Mouse (Mus musculus): ENCODE measurements around the gene Defa37. TPM values are rescaled to one million over a fixed set of nuclear protein-coding genes. Genes with fewer than 3 reads are reported as not detected.

Gene Defa37
- not detected in 2 replicates for polyA plus RNA-seq (2012; rRNA removed)

DNA sequence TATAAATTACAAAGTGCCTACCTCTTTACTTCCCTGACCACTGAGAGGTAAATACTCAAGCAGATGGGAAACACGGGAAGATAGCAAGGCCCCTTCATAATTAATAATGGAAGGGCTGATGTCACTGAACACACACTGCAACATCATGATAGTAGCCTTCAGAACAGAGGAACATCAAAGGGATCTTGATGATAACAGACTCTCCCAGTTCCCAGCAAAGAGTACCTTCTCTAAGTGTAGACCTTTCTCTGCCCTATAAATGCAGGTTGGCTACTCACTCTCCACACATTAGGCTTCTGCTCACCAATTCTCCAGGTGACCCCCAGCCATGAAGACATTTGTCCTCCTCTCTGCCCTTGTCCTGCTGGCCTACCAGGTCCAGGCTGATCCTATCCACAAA, at the start of gene Defa37:
Defa37 (plus strand) TSS at position 301 of the 400 bp plus-strand sequence.

GRCm38 (mm10) chr8:21528732-21529131, 36.5 kb upstream of the Defa37 start, which contains the start of gene Defa32:
Gene Defa32, plus strand, starts transcription at chr8:21529032.

GRCm38 (mm10) chr8:21582706-21583105, 17.5 kb downstream of the Defa37 start, which contains the start of gene Defa28:
Gene Defa28, plus strand, starts transcription at chr8:21583006.

DNA sequence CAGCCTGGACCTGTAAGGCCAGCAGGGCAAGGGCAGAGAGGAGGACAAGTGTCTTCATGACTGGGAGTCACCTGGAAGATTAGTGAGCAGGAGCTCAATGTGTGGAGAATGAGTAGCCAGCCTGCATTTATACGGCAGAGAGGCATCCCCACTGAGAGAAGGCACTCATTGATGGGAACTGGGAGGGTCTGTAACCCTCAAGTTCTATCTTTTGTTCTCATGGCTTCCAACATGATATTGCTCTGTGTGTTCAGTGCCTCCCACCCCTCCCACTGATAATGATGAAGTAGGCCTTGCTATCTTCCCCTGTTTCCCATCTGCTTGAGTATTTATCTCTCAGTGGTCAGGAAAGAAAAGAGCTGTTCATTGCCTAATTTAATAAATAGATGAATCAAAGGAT, 29.2 kb downstream of the Defa37 start, which contains the start of gene Gm7861:
Gm7861 (minus strand) TSS at position 101 of the 400 bp plus-strand sequence.

Other genes starting within 250 kb of the Defa37 start
- not detected in 2 replicates for gene Defa27, start 249.8 kb upstream of the Defa37 start, polyA plus RNA-seq (2012; rRNA removed)
- not detected in 2 replicates for gene Defa29, start 238.4 kb upstream of the Defa37 start, polyA plus RNA-seq (2012; rRNA removed)
- gene Defa2, start 186.9 kb upstream of the Defa37 start, polyA plus RNA-seq (2012; rRNA removed) = not detected in 2 replicates
- gene Defa33, start 173.6 kb upstream of the Defa37 start, polyA plus RNA-seq (2012; rRNA removed) = not detected in 2 replicates
- gene Defa36, start 138.0 kb upstream of the Defa37 start, polyA plus RNA-seq (2012; rRNA removed) = not detected in 2 replicates
- not detected in 2 replicates for gene Gm7849, start 108.8 kb upstream of the Defa37 start, polyA plus RNA-seq (2012; rRNA removed)
- not detected in 2 replicates for gene Defa20, start 56.1 kb upstream of the Defa37 start, polyA plus RNA-seq (2012; rRNA removed)
- gene Defa32, start 36.4 kb upstream of the Defa37 start, polyA plus RNA-seq (2012; rRNA removed) = not detected in 2 replicates
- not detected in 2 replicates for gene Defa28, start 17.6 kb downstream of the Defa37 start, polyA plus RNA-seq (2012; rRNA removed)
- not detected in 2 replicates for gene Gm7861, start 29.1 kb downstream of the Defa37 start, polyA plus RNA-seq (2012; rRNA removed)
- gene Defa26, start 52.8 kb downstream of the Defa37 start, polyA plus RNA-seq (2012; rRNA removed) = not detected in 2 replicates
- gene Defa17, start 90.4 kb downstream of the Defa37 start, polyA plus RNA-seq (2012; rRNA removed) = not detected in 2 replicates
- not detected in 2 replicates for gene Defa34, start 100.4 kb downstream of the Defa37 start, polyA plus RNA-seq (2012; rRNA removed)
- gene AY761184, start 138.3 kb downstream of the Defa37 start, polyA plus RNA-seq (2012; rRNA removed) = not detected in 2 replicates
- gene Defa24, start 169.1 kb downstream of the Defa37 start, polyA plus RNA-seq (2012; rRNA removed) = not detected in 2 replicates